Mouse (Mus musculus) bone marrow macrophage, adult 2 months (primary cell): ENCODE measurements around the gene Steap3. TPM values are rescaled to one million over a fixed set of nuclear protein-coding genes. Genes with fewer than 3 reads are reported as not detected.
"Not testable (repeated sequence)": the region's sequence is repeated elsewhere in the genome, so short reads cannot be mapped to it uniquely, and the experiment has no call there.

Experiments used
- H3K27ac ChIP-seq: 2 replicates; pipeline ENCODE4 v1.5.1; 2012; ENCODE audit warnings: low read depth, low read length; ENCODE audit not compliant: insufficient read depth
- H3K4me1 ChIP-seq: 2 replicates; pipeline ENCODE4 v1.6.1; 2012; ENCODE audit warnings: low read length; ENCODE audit not compliant: control insufficient read depth, insufficient read depth
- H3K4me3 ChIP-seq: 2 replicates; pipeline ENCODE4 v1.5.1; 2012; ENCODE audit warnings: mild to moderate bottlenecking, low read length, moderate library complexity; ENCODE audit not compliant: insufficient read depth
- CTCF ChIP-seq: IDR thresholded peaks from 2 replicates; pipeline ENCODE4 v1.5.1; 2012; ENCODE audit warnings: low read depth, mild to moderate bottlenecking, low read length, moderate library complexity
- POLR2A ChIP-seq: IDR thresholded peaks from 2 replicates; pipeline ENCODE4 v1.6.1; 2012; ENCODE audit warnings: mild to moderate bottlenecking, low read depth, low read length, borderline replicate concordance
- polyA plus RNA-seq: library from polyadenylated mRNA; stranded (reverse); fragments of >200 nt; gene quantifications from 2 replicates; pipeline ENCODE4 v1.2.4, GENCODE M21; 2012; ENCODE audit not compliant: missing spikeins, insufficient read depth, insufficient read length

Steap3 gene
- 19.5 and 22.6 TPM in 2 replicates for polyA plus RNA-seq

- no peak for TF ChIP-seq POLR2A
- no peak for TF ChIP-seq CTCF
- Histone ChIP-seq H3K4me1 (peaks cover 10% of the 10 kb centered on the region), H3K27ac (no peak within 1 kb of the TSS), H3K4me3 (no peak within 1 kb of the TSS)
These were observed at the start of gene Steap3 for GRCm38 (mm10) chr1:120272605-120273004. Gene Steap3, minus strand, starts transcription at chr1:120272705.

DNA sequence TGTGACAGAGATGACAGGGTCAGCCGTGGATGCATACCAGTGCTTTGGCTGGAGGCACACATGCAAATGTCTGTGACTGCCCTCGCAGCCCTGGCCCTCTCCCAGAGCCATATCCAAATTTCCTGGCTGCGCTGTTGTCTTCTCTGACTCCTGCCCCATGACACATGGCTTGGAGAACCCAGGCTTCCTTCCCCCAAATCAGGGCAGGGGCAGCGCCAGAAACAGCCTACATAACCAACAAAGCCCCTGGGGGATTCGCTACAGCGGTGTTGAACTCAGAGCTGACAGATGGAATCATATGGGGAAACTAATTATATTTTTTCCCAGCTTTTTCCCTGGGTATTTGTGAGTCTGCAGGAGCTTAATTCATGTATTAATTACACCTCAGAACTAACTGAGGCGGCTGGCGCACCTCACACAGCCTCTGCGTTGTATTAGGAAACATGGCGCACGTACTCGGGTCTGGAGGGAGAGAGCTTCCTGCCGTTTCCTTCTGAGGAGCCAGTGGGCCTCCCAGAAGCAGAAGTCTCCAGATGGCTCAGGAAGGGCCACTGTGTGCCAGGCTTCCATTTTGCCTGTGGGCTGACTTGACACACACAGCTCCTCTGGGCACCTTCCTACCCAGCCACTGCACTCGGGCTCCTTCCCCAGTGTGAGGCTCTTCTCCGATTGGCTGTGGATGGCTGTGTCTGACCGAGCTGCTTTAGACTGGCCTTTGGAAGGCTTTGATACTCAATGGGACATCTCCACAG, 48.9 kb upstream of the Steap3 start:
- Histone ChIP-seq H3K27ac (no peak overlapping the region), H3K4me1 (no peaks in the 10 kb centered on the region), H3K4me3 (no peak overlapping the region)
- TF ChIP-seq CTCF: no peak
- TF ChIP-seq POLR2A: no peak

DNA sequence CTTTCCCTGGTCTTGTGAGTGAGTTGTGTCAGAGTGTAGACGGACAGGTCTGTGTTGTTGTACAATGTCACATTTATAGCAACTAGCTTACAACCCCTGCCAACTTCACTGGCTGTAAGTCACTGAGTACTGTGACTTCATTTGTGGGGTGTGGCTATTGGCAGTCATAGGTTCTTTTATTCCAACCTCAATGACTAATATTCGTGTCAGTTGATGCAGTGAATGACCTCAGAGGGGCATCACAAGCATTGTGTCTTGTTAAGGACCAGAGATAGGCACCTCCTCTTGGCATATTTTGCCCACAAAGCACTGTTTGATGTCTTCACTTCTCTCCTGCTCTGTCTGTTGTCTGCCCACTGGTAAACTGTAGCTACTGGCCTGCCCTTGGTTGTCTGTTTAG, 33.3 kb upstream of the Steap3 start:
- Histone ChIP-seq H3K27ac (0 out of 2 replicates have a peak overlapping the region, but pooled peaks have one; percentile 23), H3K4me3 (no peak overlapping the region), H3K4me1 (peaks cover 15% of the 10 kb centered on the region)
- no peak for TF ChIP-seq CTCF
- no peak for TF ChIP-seq POLR2A

DNA sequence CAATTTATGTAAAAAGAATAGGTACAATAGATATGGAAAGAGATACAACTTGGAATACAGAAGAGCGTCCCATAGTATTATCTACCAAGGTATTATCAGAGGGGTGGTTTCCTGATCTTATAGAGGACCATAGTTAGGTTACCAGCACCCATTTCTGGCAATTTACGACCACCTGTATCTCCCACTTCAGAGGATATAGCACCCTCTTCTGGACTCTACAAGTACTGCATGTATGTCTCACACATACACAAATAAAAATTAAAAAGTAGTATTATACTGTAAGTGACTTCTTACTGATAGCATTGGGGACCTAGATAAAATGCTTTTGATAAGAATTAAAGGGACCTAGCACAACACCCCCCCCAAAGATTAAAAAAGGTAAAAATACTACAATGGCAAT, 24.4 kb upstream of the Steap3 start:
- TF ChIP-seq CTCF (no peak), POLR2A (no peak)
- Histone ChIP-seq H3K4me1 (peaks cover 9% of the 10 kb centered on the region), H3K4me3 (no peak overlapping the region), H3K27ac (no peak overlapping the region)

- TF ChIP-seq POLR2A: no peak
- no peak for TF ChIP-seq CTCF
- H3K4me1 ChIP-seq: peaks cover 12% of the 10 kb centered on the region
- peak overlapping the region; percentile 88 for H3K27ac ChIP-seq
- peak overlapping the region; percentile 58 for H3K4me3 ChIP-seq
These were observed 21.3 kb upstream of the Steap3 start for GRCm38 (mm10) chr1:120293803-120294202.

GRCm38 (mm10) chr1:120291709-120292108, 19.2 kb upstream of the Steap3 start:
- no peak for TF ChIP-seq CTCF
- no peak for TF ChIP-seq POLR2A
- no peak overlapping the region for H3K27ac ChIP-seq
- peaks cover 12% of the 10 kb centered on the region for H3K4me1 ChIP-seq
- no peak overlapping the region for H3K4me3 ChIP-seq

DNA sequence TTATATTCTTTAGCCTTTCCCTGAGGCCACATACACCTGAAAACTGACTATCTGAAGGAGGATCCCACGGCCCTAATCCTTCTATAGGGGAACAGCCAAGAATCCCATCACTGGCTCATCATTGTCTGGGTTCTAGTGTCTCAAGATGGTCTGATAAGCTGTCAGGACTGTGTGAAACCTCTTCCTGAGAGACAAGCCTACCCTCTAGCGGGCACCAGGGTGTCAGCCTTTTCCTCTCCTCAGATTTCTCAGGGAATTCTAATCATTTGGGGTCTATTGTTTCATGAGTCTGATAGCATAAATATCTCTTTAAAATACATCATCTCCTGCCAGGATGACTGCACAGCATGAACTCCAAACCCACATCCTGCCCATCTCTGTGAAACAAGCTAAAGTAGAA, 17.3 kb upstream of the Steap3 start:
- Histone ChIP-seq H3K4me3 (no peak overlapping the region), H3K4me1 (peaks cover 12% of the 10 kb centered on the region), H3K27ac (no peak overlapping the region)
- TF ChIP-seq POLR2A: no peak
- TF ChIP-seq CTCF: no peak

DNA sequence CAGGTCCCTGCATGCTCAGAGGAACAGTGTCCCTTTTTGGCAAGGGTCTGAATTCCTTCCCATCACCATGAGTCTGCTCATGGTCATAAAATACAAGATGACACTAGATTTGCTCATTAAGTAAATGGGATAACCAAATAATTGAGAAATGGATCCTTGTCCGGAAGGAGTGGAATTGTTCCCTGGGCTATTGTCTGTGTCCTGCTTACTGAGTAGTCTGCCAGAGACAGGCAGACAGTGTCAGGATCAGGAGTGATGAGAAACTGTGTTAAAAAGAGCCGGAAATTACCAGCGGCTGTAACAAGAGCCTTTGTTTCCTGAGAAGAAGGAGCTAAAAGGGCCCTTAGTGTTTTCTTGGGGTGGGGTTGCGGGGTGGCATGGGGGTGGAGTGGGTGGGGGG, 15.2 kb upstream of the Steap3 start:
- Histone ChIP-seq H3K4me1 (0 out of 2 replicates have a peak, but pooled peaks cover 2% of the 10 kb centered on the region), H3K4me3 (no peak overlapping the region), H3K27ac (no peak overlapping the region)
- no peak for TF ChIP-seq POLR2A
- no peak for TF ChIP-seq CTCF

GRCm38 (mm10) chr1:120276058-120276457, 3.6 kb upstream of the Steap3 start:
- H3K4me3 ChIP-seq, H3K27ac ChIP-seq, H3K4me1 ChIP-seq: not testable (repeated sequence)

DNA sequence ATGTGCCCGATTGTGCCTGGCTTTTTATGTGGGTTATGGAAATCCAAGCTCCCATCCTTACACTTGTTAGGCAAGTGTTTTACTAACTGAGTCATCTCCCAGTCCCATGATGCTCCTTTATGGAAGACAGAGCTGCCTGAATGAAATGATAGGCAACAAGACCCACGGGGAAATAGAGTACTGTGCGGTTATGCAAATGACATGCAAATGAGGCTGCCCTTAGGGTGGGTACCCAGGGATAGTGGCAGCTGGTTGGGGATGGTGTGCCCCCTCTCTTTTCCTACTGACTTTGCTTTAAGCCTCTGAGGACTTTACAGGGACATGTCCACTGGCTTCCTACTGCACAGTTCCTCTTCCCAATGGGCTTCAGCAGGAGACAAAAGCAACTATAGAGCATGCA, 2.7 kb upstream of the Steap3 start:
- no peak overlapping the region for H3K4me3 ChIP-seq
- H3K4me1 ChIP-seq: peaks cover 10% of the 10 kb centered on the region
- TF ChIP-seq CTCF (no peak), POLR2A (no peak)
- H3K27ac ChIP-seq: no peak overlapping the region
